Mouse (Mus musculus) right cerebral cortex, adult 18-20 months (tissue): Measurements from ENCODE around the gene Aox1.
A peak's percentile ranks its signal among the peaks of the same experiment; 100 is the strongest.
"Not testable (repeated sequence)": the region's sequence is repeated elsewhere in the genome, so short reads cannot be mapped to it uniquely, and the experiment has no call there.

ENCODE experiments used
- DNase-seq: peaks from one replicate; pipeline ENCODE4 v3.0.0; 2022; ENCODE audit warnings: mixed read lengths

Aox1 gene

DNA sequence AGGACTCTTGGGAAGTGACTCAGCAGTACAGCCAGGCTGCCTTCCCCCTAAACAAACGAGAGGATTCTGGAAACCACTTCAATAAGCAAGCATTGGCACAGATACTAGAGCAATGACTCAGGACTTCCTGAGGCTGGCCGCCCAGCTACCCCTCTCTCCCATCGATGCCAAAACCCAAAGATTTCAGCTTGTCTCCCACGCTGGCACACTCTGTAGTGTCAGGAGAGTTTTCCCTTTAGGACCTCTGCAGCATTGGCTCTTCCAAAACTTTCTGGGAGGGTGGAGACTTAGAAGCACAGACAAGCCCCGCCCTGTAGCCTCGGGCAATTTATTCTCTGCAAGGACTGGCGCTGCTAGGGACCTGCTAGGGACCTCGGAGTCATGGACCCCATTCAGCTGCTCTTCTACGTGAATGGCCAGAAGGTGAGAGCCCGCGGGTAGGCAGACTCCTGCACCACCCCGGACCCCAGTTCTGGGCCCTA lies at the start of gene Aox1:
Gene Aox1 (plus strand): TSS at position 296 of the 482 bp plus-strand sequence.
- peak; percentile 34 for DNase-seq

GRCm38 (mm10) chr1:57989052-57989600 lies 40.6 kb upstream of the Aox1 start:
- DNase-seq: no peak

GRCm38 (mm10) chr1:57991277-57991676 lies 38.5 kb upstream of the Aox1 start:
- no peak for DNase-seq

DNA sequence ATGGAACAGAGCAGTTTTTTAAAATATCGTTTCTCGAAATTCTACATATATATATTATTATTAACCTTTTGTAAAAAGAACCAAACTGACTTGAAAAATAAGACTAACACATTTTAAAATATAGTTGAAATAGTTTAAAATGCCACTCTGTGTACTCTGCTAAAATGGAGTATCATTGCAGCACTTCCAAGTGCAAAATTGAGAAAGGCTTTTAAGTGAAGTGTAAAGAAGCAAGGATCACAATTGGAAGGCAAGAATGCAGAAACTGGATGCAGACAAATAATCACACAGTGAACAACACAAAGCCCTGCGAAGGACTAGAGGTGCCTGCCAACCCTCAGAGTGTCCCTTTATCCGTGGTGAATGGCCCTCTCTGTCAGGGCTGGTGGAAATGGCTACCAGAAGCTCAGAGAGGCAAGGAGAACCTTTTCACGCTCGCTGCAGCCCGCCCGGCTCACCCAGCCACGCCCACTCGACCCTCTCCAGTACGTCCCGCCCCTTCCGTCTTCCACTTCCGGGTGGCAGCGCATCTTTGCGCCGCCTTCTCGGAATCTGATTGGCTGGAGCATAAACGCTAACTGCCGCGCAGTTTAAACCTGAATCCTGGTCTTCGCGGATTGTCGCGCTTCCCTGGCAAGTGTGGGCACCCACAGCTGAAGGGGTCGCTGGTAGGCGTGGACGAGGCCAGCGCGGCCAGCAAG lies 34.1 kb upstream of the Aox1 start, which contains the start of gene Sgo2a:
Gene Sgo2a (plus strand): TSS at position 540 of the 701 bp plus-strand sequence.
- peak; percentile 92 for DNase-seq

DNA sequence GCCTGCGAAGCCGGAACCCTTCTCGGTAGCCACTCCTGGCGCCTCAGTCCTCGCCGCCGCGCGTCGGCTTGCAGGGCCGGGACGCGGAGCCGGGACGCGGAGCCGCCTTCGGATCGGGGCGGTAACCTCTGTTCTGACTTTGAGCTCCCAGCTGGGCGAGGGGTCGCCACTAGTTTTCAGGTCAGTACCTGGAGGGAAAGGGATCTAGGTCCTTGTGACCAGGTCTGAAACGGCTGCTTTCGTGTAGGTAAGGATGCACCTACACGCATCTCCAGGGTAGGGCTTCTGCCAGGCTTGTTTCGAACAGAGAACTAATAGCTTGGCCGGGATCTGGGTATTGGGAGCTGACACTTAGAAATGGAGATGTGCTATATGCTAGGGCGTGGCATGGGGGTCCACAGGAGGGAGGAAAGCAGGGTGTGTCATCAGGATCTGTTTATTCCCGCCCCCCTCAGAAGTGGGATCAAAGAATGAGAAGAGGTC lies 33.6 kb upstream of the Aox1 start:
- no peak for DNase-seq

- no peak for DNase-seq
Observed at GRCm38 (mm10) chr1:57998146-57998545, 31.6 kb upstream of the Aox1 start.

DNA sequence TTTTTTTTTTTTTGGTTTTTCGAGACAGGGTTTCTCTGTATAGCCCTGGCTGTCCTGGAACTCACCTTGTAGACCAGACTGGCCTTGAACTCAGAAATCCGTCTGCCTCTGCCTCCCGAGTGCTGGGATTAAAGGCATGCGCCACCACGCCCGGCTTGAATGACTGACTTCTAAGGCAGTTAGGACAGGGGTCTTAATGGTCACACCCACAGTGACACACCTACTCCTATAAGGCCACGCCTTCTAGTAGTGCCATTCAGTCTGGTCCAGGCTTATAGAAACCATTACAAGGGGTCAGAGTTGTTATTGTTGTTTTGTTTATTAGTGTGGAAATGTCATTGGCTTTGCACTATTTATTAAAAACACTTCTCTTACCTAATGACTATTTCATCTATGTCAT lies 23.3 kb upstream of the Aox1 start:
- not testable (repeated sequence) for DNase-seq

- no peak for DNase-seq
Observed at GRCm38 (mm10) chr1:58018856-58019255, 10.9 kb upstream of the Aox1 start, which contains the start of gene Kctd18. Kctd18 (minus strand) TSS chr1:58018956.

GRCm38 (mm10) chr1:58027707-58028106 lies 2.0 kb upstream of the Aox1 start:
- no peak for DNase-seq

DNA sequence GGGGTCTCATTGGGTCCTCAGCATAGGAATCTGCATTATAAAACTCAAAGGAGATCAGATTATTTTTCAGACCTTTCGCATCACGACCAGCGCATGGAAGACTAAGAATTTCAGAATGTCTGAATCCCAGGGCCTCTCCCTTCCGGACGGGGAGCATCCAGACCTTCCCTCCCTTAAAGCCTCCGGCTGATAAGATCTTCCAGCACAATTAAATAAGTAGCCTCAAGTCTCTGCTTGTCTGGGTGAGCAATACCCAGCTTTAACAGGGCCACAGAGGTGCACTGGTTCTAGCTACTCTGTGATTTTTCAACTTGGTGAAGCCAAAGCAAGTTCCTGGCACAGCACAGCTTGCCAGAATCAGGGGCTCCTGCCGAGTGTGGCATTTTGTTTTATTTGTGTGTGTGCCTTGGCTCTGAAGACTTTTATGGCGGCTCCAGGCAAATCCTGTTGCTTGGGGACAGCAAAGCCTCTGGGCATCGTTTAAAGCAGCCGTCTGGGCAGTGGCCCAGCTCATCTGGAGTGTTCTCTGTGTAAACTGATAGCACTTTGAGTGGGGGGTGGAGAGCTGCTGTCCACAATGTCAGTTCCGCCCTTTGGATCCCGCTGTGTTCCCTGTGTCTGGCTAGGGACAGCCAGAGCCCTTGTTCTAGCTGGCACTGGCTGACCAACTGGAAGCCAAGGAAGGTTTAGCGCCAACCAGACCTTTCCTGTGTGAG lies 583 bp downstream of the Aox1 start:
- DNase-seq: peak; percentile 47

- DNase-seq: peak; percentile 25
Observed at GRCm38 (mm10) chr1:58031160-58031769, 1.5 kb downstream of the Aox1 start.

DNA sequence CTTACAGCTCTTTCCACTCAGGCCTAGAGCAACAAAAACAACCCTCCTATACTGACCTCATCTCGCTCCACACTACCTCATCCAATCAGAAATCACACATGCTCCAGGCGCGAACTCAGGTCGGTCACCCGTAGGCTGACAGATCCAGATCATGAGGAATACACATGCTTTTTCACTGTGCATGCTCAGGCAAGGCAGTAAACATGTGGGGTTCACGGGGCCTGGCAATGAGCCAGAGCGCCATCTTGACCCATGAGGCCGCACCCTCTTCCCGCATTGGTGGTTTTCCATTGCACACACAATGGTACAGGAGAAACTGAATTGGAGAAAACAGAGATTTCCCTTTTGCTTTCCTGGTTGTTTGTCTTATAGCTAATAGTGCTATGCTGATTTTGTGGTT lies 7.6 kb downstream of the Aox1 start:
- not testable (repeated sequence) for DNase-seq

DNA sequence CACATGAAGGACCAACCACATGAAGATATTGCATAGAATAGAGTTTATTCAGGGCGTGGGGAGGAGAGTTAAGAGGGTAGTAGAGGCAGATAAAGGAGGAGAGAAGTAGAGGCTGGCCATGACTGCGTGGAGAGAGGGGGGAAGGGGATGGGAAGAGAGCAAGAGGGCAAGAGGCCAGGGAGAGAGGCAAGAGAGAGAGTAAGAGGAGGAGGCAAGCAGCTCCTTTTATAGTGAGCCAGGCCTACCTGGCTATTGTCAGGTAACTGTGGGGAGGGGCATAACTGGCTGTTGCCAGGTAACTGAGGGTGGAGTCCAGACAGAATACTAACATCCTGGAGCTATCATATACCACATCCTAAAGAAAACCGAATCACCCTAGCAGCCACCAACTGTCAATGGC lies 15.3 kb downstream of the Aox1 start:
- DNase-seq: no peak

DNA sequence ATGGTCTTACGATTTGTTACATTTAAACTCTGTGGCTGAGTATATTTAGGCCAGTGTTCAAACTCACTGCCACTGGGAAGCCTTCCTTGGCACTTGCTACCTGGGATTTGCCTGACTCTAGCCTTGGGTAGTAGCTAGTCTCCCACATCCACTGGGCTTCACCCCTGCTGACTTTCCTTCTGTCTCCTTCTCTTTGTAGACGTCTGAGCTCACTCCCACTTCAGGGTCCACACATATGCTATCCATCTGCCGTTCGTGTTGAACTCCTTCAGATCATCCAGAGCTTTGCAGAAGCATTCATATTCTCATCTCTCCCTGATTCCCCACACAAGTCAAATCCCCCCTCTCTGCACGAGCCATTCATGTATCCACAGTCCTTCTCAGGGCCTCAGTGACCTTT lies 15.8 kb downstream of the Aox1 start:
- DNase-seq: no peak

DNA sequence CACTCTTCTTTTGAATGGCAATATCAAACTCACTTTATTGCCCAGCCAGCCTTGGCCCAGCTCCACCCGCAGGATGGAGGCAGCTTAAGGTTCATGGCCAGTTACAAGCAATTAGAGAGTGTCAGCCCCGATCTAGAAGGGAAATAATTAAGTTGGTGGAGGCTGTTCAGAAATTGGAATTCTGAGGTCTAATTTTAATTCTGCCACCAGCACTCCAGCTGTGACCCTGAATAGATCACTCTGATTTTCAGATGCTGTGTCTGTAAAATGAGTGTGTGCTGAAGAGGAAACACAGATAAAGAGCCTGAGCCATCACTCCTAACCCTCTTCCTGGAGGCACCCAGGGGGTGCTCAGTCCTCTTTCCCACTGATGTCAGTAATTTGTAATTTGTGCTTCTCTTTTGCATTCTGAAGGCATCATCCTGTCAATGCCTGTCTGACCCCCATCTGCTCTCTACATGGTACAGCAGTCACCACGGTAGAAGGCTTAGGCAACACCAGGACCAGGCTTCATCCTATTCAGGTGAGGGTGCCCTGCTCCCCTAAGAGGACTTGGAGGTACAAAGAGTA lies 17.1 kb downstream of the Aox1 start:
- no peak for DNase-seq

DNA sequence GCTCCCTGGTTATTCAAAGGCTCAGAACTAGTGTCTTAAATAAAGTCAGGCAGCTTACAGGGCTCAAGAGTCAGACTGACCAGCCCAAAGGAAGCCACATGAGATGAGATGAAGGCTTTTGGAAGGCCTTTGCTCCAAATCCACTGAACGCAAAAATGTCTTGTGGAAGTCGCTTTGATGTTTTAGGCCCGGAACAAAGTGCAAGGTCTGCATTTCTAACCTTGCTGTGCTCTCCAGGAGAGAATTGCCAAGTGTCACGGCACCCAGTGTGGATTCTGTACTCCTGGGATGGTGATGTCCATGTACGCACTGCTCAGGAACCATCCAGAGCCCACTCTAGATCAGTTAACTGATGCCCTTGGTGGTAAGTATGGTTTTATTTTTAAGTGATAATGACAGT lies 19.4 kb downstream of the Aox1 start:
- DNase-seq: no peak

- no peak for DNase-seq
Observed at GRCm38 (mm10) chr1:58055598-58055997, 25.9 kb downstream of the Aox1 start.

DNA sequence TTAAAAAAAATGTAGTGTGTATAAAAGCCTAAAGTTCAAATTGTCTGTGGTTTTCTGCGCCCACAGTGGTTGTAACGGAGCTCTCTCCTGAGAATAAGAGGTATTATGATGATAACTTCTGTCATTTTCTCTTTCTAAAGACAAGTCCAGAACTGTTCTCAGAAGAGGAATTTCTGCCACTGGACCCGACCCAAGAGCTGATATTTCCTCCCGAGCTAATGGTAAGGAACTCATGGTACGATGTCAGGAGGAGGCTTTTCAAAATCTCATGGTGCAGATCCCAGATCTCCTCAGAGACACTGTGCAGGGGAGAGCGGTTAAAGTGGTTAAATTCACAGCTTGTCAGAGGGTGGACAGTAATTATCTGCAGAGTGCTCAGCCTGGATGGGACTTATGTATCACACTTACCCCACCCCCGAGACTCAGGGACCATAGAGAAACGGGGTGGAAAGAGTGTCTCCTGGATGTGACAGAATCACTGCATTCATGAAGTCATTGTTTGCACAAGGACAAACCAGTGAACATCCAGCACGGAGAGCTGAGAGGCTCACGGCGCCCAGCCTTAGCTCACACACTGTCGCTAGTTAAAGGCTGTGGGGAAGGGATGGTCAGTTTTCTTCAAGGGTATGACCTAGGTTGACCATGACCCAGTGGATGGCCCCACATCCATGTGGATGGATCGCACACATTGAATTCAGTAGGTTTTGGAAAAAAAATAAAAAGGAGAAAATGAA lies 26.5 kb downstream of the Aox1 start:
- no peak for DNase-seq

GRCm38 (mm10) chr1:58056939-58057338 lies 27.2 kb downstream of the Aox1 start:
- no peak for DNase-seq

- DNase-seq: no peak
Observed at GRCm38 (mm10) chr1:58058846-58059245, 29.1 kb downstream of the Aox1 start.

DNA sequence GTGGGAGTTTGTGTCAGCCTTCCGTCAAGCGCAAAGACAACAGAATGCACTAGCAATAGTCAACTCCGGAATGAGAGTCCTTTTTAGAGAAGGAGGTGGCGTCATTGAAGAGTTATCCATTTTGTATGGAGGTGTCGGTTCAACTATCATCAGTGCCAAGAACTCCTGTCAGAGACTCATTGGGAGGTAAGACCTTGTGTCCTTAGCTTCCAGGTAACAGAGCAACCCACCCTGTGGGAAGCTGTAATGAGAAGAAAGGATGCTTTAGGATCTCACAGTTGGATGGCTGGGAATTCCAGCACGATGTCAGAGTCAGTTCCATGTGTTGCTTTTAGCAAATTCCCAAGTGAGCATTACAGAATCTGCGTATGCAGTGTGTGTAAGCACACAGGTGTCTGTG lies 32.4 kb downstream of the Aox1 start:
- DNase-seq: no peak

DNA sequence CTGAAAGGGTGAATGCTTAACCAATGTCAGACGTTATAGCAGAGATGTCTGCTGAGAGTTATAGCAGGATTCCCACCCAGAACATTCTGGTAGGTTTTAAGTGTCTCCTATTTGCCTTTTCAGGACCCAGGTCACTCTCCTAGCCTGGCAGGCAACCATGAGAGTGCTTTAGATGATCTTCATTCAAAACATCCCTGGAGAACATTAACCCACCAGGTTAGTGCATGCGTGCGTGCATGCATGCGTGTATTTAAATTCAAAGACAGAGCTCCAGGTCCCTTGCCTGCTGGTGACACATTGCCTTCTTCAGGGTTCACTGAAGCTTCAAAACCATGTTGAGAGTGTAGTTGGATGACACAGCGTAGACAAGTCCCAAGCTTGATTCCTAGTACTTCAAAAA lies 35.4 kb downstream of the Aox1 start:
- DNase-seq: no peak
